Comparison of ENCODE assay signal across 39 mouse cellular contexts in the genomic region with DNA sequence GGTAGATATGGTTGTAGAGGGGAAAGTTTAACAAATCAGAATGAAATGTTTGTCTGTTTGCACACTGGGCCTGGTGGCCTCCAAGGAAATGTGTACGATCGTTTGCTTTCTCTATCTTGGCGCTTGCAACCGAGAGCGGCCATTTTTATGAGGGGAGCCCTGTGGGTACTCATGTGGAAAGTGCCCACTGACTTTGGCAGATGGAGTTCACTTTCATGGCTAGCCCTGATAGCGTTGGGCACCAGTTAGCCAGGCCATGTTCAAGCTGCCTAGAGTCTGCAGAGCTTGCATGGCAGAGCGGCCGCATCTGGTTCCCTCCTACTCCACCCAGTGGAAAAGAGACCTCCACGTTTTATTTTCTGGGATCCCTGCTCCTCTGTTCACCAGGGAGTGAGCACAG. TPM values are rescaled to one million over a fixed set of nuclear protein-coding genes. Genes with fewer than 3 reads are reported as not detected.
"Had no signal": no experiment of that assay in that cellular context is flagged by ENCODE, and none has a peak within 500 bp of the region (broad histone marks: within the 10 kb centered on the region; RNA-seq: fewer than 3 reads in every experiment).

No protein-coding gene starts in this region.

- DNase-seq: gastrocnemius, postnatal 14 days; gastrocnemius, postnatal 36 days; heart, adult 11 months; heart, adult 2 months; heart, postnatal 14 days; heart, postnatal 36 days; kidney, postnatal 10 days; layer of hippocampus, adult 9-11 months; layer of hippocampus, postnatal 36 days had no signal

- H3K4me1 ChIP-seq: heart, embryonic 13.5 days; heart, embryonic 15.5 days; hindbrain, embryonic 13.5 days; hindbrain, embryonic 15.5 days; limb, embryonic 13.5 days; limb, embryonic 15.5 days; liver, embryonic 12.5 days had no signal

- H3K27ac ChIP-seq: heart, adult 2 months; heart, embryonic 13.5 days; heart, embryonic 15.5 days; hindbrain, embryonic 13.5 days; hindbrain, embryonic 15.5 days; hindbrain, postnatal 0 days; limb, embryonic 13.5 days; limb, embryonic 15.5 days; liver, embryonic 12.5 days; liver, embryonic 14.5 days had no signal

- H3K27me3 ChIP-seq: heart, embryonic 15.5 days; hindbrain, embryonic 13.5 days; hindbrain, embryonic 15.5 days; limb, embryonic 13.5 days; limb, embryonic 15.5 days; liver, embryonic 12.5 days had no signal

- H3K4me3 ChIP-seq: heart, adult 2 months; heart, embryonic 13.5 days; heart, embryonic 15.5 days; hindbrain, embryonic 13.5 days; hindbrain, embryonic 15.5 days; limb, embryonic 13.5 days; limb, embryonic 15.5 days; liver, embryonic 12.5 days had no signal

- H3K36me3 ChIP-seq: heart, embryonic 13.5 days; heart, embryonic 15.5 days; limb, embryonic 15.5 days; liver, embryonic 12.5 days had no signal

RNA-seq across cellular contexts. Expression of a gene that starts 10.9 kb away (rescaled TPM):
- total RNA-seq: gastrocnemius, adult 18-20 months; gastrocnemius, adult 8-10 months; gastrocnemius, postnatal 14 days; gastrocnemius, postnatal 36 days; heart, adult 2 months; heart, postnatal 14 days; heart, postnatal 36 days; hematopoietic stem cell, adult 5-6 weeks; layer of hippocampus, adult 18-20 months; layer of hippocampus, adult 8-10 months; layer of hippocampus, postnatal 14 days; layer of hippocampus, postnatal 36 days; left cerebral cortex, adult 18-20 months; left cerebral cortex, adult 8-10 months; left cerebral cortex, postnatal 10 days; left cerebral cortex, postnatal 36 days; liver, adult 2 months had no signal
- polyA plus RNA-seq: gonadal fat pad, adult 2 months; heart, adult 2 months; heart, embryonic 11.5 days; heart, embryonic 13.5 days; heart, embryonic 15.5 days; heart, postnatal 0 days; hindbrain, embryonic 11.5 days; hindbrain, embryonic 13.5 days; hindbrain, postnatal 0 days; intestine, embryonic 14.5 days; intestine, embryonic 16.5 days; kidney, embryonic 14.5 days; large intestine, adult 2 months; limb, embryonic 11.5 days; limb, embryonic 13.5 days; limb, embryonic 15.5 days; liver, adult 2 months; liver, embryonic 12.5 days; liver, embryonic 14.5 days; liver, embryonic 16.5 days had no signal

RNA-seq across cellular contexts. Expression of a gene that starts 20.3 kb away (rescaled TPM):
- total RNA-seq: gastrocnemius, adult 18-20 months; gastrocnemius, adult 8-10 months; gastrocnemius, postnatal 14 days; gastrocnemius, postnatal 36 days; heart, adult 2 months; heart, postnatal 14 days; heart, postnatal 36 days; hematopoietic stem cell, adult 5-6 weeks; hindbrain, postnatal 0 days; layer of hippocampus, adult 18-20 months; layer of hippocampus, adult 8-10 months; layer of hippocampus, postnatal 14 days; layer of hippocampus, postnatal 36 days; left cerebral cortex, adult 18-20 months; left cerebral cortex, adult 8-10 months; left cerebral cortex, postnatal 10 days; left cerebral cortex, postnatal 36 days; liver, adult 2 months had no signal
- polyA plus RNA-seq: gonadal fat pad, adult 2 months; heart, adult 2 months; heart, embryonic 11.5 days; heart, embryonic 13.5 days; heart, embryonic 15.5 days; heart, postnatal 0 days; hindbrain, embryonic 11.5 days; hindbrain, embryonic 13.5 days; hindbrain, embryonic 15.5 days; hindbrain, postnatal 0 days; intestine, embryonic 14.5 days; intestine, embryonic 16.5 days; kidney, embryonic 14.5 days; large intestine, adult 2 months; limb, embryonic 11.5 days; limb, embryonic 13.5 days; limb, embryonic 15.5 days; liver, adult 2 months; liver, embryonic 12.5 days; liver, embryonic 14.5 days; liver, embryonic 16.5 days had no signal

RNA-seq across cellular contexts. Expression of a gene that starts 31.4 kb away (rescaled TPM):
- total RNA-seq: gastrocnemius, adult 18-20 months; gastrocnemius, adult 8-10 months; gastrocnemius, postnatal 14 days; gastrocnemius, postnatal 36 days; heart, adult 2 months; heart, postnatal 14 days; heart, postnatal 36 days; hematopoietic stem cell, adult 5-6 weeks; hindbrain, postnatal 0 days; layer of hippocampus, adult 18-20 months; layer of hippocampus, adult 8-10 months; layer of hippocampus, postnatal 14 days; layer of hippocampus, postnatal 36 days; left cerebral cortex, adult 18-20 months; left cerebral cortex, adult 8-10 months; left cerebral cortex, postnatal 10 days; left cerebral cortex, postnatal 36 days; liver, adult 2 months had no signal
- polyA plus RNA-seq: heart, adult 2 months; heart, embryonic 11.5 days; heart, embryonic 13.5 days; heart, embryonic 15.5 days; heart, postnatal 0 days; hindbrain, embryonic 11.5 days; hindbrain, embryonic 13.5 days; hindbrain, embryonic 15.5 days; hindbrain, postnatal 0 days; intestine, embryonic 14.5 days; intestine, embryonic 16.5 days; kidney, embryonic 14.5 days; large intestine, adult 2 months; limb, embryonic 11.5 days; limb, embryonic 13.5 days; limb, embryonic 15.5 days; liver, adult 2 months; liver, embryonic 12.5 days; liver, embryonic 14.5 days; liver, embryonic 16.5 days had no signal

RNA-seq across cellular contexts. Expression of a gene that starts 43.1 kb away (rescaled TPM):
- total RNA-seq: gastrocnemius, adult 18-20 months; gastrocnemius, adult 8-10 months; gastrocnemius, postnatal 14 days; gastrocnemius, postnatal 36 days; heart, adult 2 months; heart, postnatal 14 days; heart, postnatal 36 days; hematopoietic stem cell, adult 5-6 weeks; hindbrain, postnatal 0 days; layer of hippocampus, adult 18-20 months; layer of hippocampus, adult 8-10 months; layer of hippocampus, postnatal 14 days; layer of hippocampus, postnatal 36 days; left cerebral cortex, adult 18-20 months; left cerebral cortex, adult 8-10 months; left cerebral cortex, postnatal 10 days; left cerebral cortex, postnatal 36 days; liver, adult 2 months had no signal
- polyA plus RNA-seq: gonadal fat pad, adult 2 months; heart, adult 2 months; heart, embryonic 11.5 days; heart, embryonic 13.5 days; heart, embryonic 15.5 days; heart, postnatal 0 days; hindbrain, embryonic 11.5 days; hindbrain, embryonic 13.5 days; hindbrain, embryonic 15.5 days; hindbrain, postnatal 0 days; intestine, embryonic 14.5 days; intestine, embryonic 16.5 days; kidney, embryonic 14.5 days; large intestine, adult 2 months; limb, embryonic 11.5 days; limb, embryonic 13.5 days; limb, embryonic 15.5 days; liver, adult 2 months; liver, embryonic 12.5 days; liver, embryonic 14.5 days; liver, embryonic 16.5 days had no signal

RNA-seq across cellular contexts. Expression of a gene that starts 54.8 kb away (rescaled TPM):
- total RNA-seq: gastrocnemius, adult 18-20 months; gastrocnemius, adult 8-10 months; gastrocnemius, postnatal 14 days; gastrocnemius, postnatal 36 days; heart, adult 2 months; heart, postnatal 14 days; heart, postnatal 36 days; hematopoietic stem cell, adult 5-6 weeks; hindbrain, postnatal 0 days; layer of hippocampus, adult 18-20 months; layer of hippocampus, adult 8-10 months; layer of hippocampus, postnatal 14 days; layer of hippocampus, postnatal 36 days; left cerebral cortex, adult 18-20 months; left cerebral cortex, adult 8-10 months; left cerebral cortex, postnatal 10 days; left cerebral cortex, postnatal 36 days; liver, adult 2 months had no signal
- polyA plus RNA-seq: gonadal fat pad, adult 2 months; heart, adult 2 months; heart, embryonic 11.5 days; heart, embryonic 13.5 days; heart, embryonic 15.5 days; heart, postnatal 0 days; hindbrain, embryonic 11.5 days; hindbrain, embryonic 13.5 days; hindbrain, embryonic 15.5 days; hindbrain, postnatal 0 days; intestine, embryonic 14.5 days; intestine, embryonic 16.5 days; kidney, embryonic 14.5 days; large intestine, adult 2 months; limb, embryonic 11.5 days; limb, embryonic 13.5 days; limb, embryonic 15.5 days; liver, adult 2 months; liver, embryonic 12.5 days; liver, embryonic 14.5 days; liver, embryonic 16.5 days had no signal
